In genomic region chr8:111563075-111563474, GRCm38 (mm10) we compare ENCODE assay signal across 14 mouse cellular contexts.
"Had no signal": no experiment of that assay in that cellular context is flagged by ENCODE, and none has a peak within 500 bp of the region (broad histone marks: within the 10 kb centered on the region; RNA-seq: fewer than 3 reads in every experiment).

No protein-coding gene starts in this region.

- H3K4me3 ChIP-seq: liver, embryonic 12.5 days; megakaryocyte, embryonic 14.5 days; midbrain, embryonic 13.5 days; midbrain, embryonic 15.5 days; neural tube, embryonic 13.5 days; neural tube, embryonic 15.5 days; stomach, embryonic 15.5 days had no signal

- H3K27ac ChIP-seq: liver, embryonic 12.5 days; liver, embryonic 14.5 days; midbrain, embryonic 13.5 days; midbrain, embryonic 15.5 days; neural tube, embryonic 13.5 days; neural tube, embryonic 15.5 days; stomach, embryonic 15.5 days; stomach, postnatal 0 days had no signal

- H3K27me3 ChIP-seq: liver, embryonic 12.5 days; midbrain, embryonic 13.5 days; midbrain, embryonic 15.5 days; neural tube, embryonic 13.5 days; neural tube, embryonic 15.5 days; stomach, embryonic 15.5 days had no signal

- DNase-seq: lung, adult 18-20 months; lung, embryonic 14.5 days; lung, postnatal 10 days; lung, postnatal 4 days; right cerebral cortex, postnatal 14 days had no signal

- H3K36me3 ChIP-seq: liver, embryonic 12.5 days; midbrain, embryonic 13.5 days; midbrain, embryonic 15.5 days; neural tube, embryonic 15.5 days; stomach, embryonic 15.5 days had no signal
